Mouse (Mus musculus): ENCODE data around the gene Plekhn1. TPM values are rescaled to one million over a fixed set of nuclear protein-coding genes. Genes with fewer than 3 reads are reported as not detected.

The Plekhn1 gene
- polyA plus RNA-seq (2014; fragmentation: Nextera tagmentation; extraction: Ambion mirVana): 28.6 and 28.7 TPM in 2 replicates

DNA sequence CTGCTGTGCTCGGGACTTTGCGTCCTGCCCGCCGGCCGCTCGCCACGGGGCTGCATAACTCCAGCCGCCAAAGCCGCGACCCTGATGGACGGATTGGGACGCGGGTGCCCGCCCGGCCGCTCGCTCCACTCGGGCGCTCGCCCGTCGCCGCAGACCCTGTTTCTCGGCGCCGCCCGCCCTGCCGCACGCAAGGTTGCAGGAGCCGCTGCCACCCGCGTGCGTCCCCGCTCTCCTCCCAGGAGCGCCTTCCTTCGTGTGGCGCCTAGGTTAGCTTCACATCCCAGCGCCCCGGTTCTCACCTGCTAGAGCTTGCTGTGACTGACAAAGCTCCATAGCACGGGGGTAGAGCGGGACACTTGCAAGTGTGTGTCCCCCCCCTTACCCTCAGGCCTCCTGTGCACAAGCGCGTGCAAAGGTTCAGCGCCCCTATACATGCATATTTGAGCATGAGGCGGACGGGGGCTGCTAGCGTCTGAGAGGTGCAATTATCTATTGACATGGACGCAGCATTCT lies at the start of gene Plekhn1:
Gene Plekhn1 (minus strand): TSS at position 157 of the 513 bp plus-strand sequence.
- Histone ChIP-seq H3K9me3 (ENCODE audit: control insufficient read depth, low read length) (no peaks in the 10 kb centered on the region), H3K27ac (peak within 1 kb of the TSS; percentile 83), H3K27me3 (ENCODE audit: control insufficient read depth, insufficient read depth, low read length) (no peaks in the 10 kb centered on the region), H3K4me2 (replicated peaks) (peak within 1 kb of the TSS; percentile 93), H3K9ac (peak within 1 kb of the TSS; percentile 86), H3K4me3 (replicated peaks; ENCODE audit: low read length) (peak within 1 kb of the TSS; percentile 88), H3K4me1 (replicated peaks; ENCODE audit: control insufficient read depth, insufficient read depth, low read length) (peaks cover 18% of the 10 kb centered on the region), H3K36me3 (replicated peaks; ENCODE audit: control insufficient read depth, insufficient read depth) (peaks cover 59% of the 10 kb centered on the region)
- ATAC-seq (ENCODE audit: low FRiP score): peak; percentile 69
- peak; percentile 73 for DNase-seq (ENCODE audit: low spot score)
- under 1% methylated on average over 36 of the region's 48 CpGs for WGBS

DNA sequence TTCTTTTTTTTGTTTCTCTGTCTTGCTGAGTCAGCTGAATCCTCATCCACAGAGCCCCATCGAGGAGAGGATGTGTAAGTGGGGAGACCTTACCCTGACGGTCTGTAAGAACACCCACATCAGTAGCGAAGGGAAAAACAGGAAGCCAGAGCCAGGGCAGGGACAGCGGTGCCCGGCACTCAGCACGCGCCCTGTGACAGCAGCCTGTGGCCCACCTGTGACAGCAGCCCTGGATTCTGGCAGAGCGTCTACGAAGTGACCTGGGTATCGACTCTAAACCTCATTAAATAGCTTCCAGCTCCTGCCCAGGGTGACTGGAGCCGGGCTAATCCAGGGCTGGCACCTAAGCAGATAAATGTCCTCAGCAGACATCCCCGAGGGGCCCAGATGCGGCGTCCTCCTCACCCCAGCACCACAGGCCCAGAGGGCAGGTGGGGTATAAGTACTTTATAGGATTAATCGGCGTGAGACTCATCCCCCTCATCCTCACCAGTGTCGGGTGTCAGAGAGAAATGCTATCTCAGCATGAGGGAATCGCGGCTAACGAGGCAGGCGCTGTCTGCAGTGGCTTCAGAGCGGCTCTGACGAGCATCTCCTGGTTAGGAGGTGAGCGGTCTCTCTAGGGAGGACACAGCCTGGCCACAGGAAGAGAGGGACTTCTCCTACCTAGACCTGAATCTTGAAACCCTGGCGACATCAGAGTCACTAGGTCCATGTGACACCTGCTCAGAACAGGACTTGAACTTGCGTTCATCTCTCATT lies 20.6 kb upstream of the Plekhn1 start, which contains the start of gene Samd11:
Gene Samd11 (minus strand): TSS at position 580 of the 762 bp plus-strand sequence.
- no peaks in the 10 kb centered on the region for H3K36me3 ChIP-seq (replicated peaks; ENCODE audit: control insufficient read depth, insufficient read depth)
- H3K27me3 ChIP-seq (ENCODE audit: control insufficient read depth, insufficient read depth, low read length): peaks cover 14% of the 10 kb centered on the region
- peak within 1 kb of the TSS; percentile 45 for H3K4me2 ChIP-seq (replicated peaks)
- no peaks in the 10 kb centered on the region for H3K9me3 ChIP-seq (ENCODE audit: control insufficient read depth, low read length)
- H3K9ac ChIP-seq: no peak within 1 kb of the TSS
- no peak within 1 kb of the TSS for H3K27ac ChIP-seq
- H3K4me1 ChIP-seq (replicated peaks; ENCODE audit: control insufficient read depth, insufficient read depth, low read length): peaks cover 18% of the 10 kb centered on the region; the same call in 1 of the 2 replicates
- peak; percentile 35; the same call in 1 of the 2 replicates for ATAC-seq (ENCODE audit: low FRiP score)
- no peak for DNase-seq (ENCODE audit: low spot score)
- WGBS: 5% methylated on average over 26 of the region's 26 CpGs
- H3K4me3 ChIP-seq (replicated peaks; ENCODE audit: low read length): peak within 1 kb of the TSS; percentile 23

DNA sequence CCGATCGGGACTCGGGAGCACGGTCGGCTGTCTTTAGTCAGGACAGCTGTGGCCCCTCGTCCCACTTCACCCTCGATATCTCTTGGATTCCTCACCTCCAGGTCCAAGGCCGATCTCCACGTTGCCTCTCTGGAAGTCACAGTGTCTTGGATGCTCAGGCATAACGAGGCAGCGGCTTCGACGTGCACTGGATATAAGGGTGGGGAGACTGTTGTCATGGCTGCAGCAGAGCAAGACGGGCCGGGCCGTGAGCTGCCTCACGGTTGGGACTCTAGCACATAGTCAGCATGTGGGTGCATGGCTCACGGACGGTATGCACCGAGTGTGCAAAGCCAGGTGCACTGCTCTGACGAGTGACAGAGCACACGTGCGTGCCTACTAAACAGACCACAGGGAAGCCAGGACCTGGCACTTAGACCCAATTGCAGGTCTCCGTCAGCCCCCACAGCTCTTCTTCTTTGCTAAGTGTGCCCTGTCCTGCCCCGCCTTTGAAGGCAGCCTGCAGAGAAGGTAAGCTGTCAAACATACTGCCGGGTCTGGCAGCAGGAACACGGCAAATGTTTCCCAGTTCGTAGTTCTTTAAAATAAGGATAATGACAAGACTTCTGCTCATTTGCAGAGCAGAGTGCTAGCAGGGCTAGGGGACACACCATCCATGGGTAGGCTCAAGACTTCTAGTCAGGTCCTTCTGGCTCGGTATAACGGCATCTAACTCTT lies 19.9 kb upstream of the Plekhn1 start:
- 1% methylated on average over 30 of the region's 30 CpGs for WGBS
- H3K9me3 ChIP-seq (ENCODE audit: control insufficient read depth, low read length): no peaks in the 10 kb centered on the region
- H3K4me2 ChIP-seq (replicated peaks): peak overlapping the region; percentile 45

DNA sequence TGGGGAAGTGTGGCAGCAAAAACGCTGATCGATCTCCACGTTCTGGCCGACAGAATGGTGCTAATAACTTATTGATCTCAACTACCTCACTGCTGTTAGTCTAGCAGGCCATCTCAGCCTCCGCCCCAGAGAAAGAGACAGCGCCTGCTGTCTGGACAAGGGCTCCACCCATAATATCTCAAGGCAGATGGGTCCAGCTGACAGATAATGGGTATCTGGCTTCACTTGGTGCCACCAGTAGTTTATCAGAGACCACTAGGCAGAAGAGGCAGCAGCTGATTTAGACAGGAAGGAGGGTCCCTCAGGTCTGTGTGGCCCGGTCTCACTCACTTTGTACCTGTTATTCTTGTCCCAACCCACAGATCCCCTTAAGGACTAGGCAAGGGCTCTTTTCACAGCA lies 18.4 kb upstream of the Plekhn1 start:
- Histone ChIP-seq H3K4me3 (replicated peaks; ENCODE audit: low read length) (no peak overlapping the region), H3K4me1 (replicated peaks; ENCODE audit: control insufficient read depth, insufficient read depth, low read length) (peaks cover 22% of the 10 kb centered on the region; the same call in 1 of the 2 replicates), H3K9ac (no peak overlapping the region), H3K4me2 (replicated peaks) (no peak overlapping the region), H3K9me3 (ENCODE audit: control insufficient read depth, low read length) (no peaks in the 10 kb centered on the region), H3K27me3 (ENCODE audit: control insufficient read depth, insufficient read depth, low read length) (peaks cover 14% of the 10 kb centered on the region), H3K27ac (peak overlapping the region; percentile 57), H3K36me3 (replicated peaks; ENCODE audit: control insufficient read depth, insufficient read depth) (peaks cover 15% of the 10 kb centered on the region)
- ATAC-seq (ENCODE audit: low FRiP score) (no peak), DNase-seq (ENCODE audit: low spot score) (no peak)
- 39% methylated on average over 7 of the region's 7 CpGs for WGBS

More for the DNA sequence above, 19.9 kb upstream of the Plekhn1 start:
- H3K4me1 ChIP-seq (replicated peaks; ENCODE audit: control insufficient read depth, insufficient read depth, low read length): peaks cover 22% of the 10 kb centered on the region; the same call in 1 of the 2 replicates
- peak overlapping the region; percentile 36; the same call in 1 of the 2 replicates for H3K9ac ChIP-seq
- H3K4me3 ChIP-seq (replicated peaks; ENCODE audit: low read length): peak overlapping the region; percentile 23
- no peak for DNase-seq (ENCODE audit: low spot score)
- peaks cover 14% of the 10 kb centered on the region for H3K27me3 ChIP-seq (ENCODE audit: control insufficient read depth, insufficient read depth, low read length)
- H3K27ac ChIP-seq: no peak overlapping the region
- H3K36me3 ChIP-seq (replicated peaks; ENCODE audit: control insufficient read depth, insufficient read depth): 0 out of 2 replicates have a peak, but pooled peaks cover under 1% of the 10 kb centered on the region
- peak; percentile 71 for ATAC-seq (ENCODE audit: low FRiP score)

DNA sequence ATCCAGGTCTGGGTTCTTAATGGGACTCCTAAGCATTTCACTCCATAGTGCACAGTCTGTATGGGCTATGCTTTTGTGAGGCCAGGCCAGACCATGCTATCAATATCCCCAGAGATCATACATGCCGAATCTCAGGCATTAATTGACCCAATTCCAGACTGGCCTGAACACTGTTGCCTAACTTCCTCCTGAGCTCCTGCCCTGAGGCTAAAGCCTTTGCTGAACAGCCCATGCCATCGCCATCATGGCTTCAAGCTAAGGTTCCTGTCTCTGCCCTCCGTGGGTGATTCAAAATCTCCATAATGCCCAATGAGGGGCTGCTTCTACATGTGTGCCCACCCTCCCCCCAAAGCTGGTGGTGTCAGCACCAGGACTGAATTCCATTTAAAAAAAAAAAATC lies 18.0 kb upstream of the Plekhn1 start:
- H3K4me2 ChIP-seq (replicated peaks): no peak overlapping the region
- H3K36me3 ChIP-seq (replicated peaks; ENCODE audit: control insufficient read depth, insufficient read depth): peaks cover 20% of the 10 kb centered on the region
- no peak for DNase-seq (ENCODE audit: low spot score)
- no peak overlapping the region for H3K9ac ChIP-seq
- no peaks in the 10 kb centered on the region for H3K9me3 ChIP-seq (ENCODE audit: control insufficient read depth, low read length)
- WGBS: 19% methylated on average over 3 of the region's 3 CpGs
- H3K4me1 ChIP-seq (replicated peaks; ENCODE audit: control insufficient read depth, insufficient read depth, low read length): peaks cover 22% of the 10 kb centered on the region; the same call in 1 of the 2 replicates
- no peak overlapping the region for H3K4me3 ChIP-seq (replicated peaks; ENCODE audit: low read length)
- peaks cover 14% of the 10 kb centered on the region for H3K27me3 ChIP-seq (ENCODE audit: control insufficient read depth, insufficient read depth, low read length)
- peak overlapping the region; percentile 57 for H3K27ac ChIP-seq
- ATAC-seq (ENCODE audit: low FRiP score): peak; percentile 13; the same call in 1 of the 2 replicates

DNA sequence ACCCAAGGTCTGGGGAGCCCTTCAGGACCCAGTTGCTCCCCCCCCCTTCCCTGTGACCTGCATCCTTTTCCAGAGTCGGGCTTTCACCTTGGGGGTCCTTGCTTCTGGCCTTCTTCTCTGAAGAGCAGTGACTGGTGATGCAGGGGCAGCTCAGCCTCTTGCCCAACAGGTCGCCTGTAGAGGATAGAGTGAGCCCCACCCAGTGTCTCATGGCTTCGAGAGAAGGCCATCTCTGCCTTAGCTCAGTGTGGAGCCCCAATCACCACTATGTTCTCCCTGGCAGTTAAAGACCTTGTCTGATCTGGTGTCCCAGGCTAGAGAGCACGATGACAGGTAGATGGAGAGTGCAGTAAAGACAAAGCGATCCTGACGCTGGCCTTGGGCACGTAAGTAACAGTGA lies 17.5 kb upstream of the Plekhn1 start:
- no peak overlapping the region for H3K4me3 ChIP-seq (replicated peaks; ENCODE audit: low read length)
- ATAC-seq (ENCODE audit: low FRiP score): 0 out of 2 replicates have a peak, but pooled peaks have one; percentile 7
- WGBS: 28% methylated on average over 7 of the region's 7 CpGs
- H3K4me2 ChIP-seq (replicated peaks): no peak overlapping the region
- no peaks in the 10 kb centered on the region for H3K9me3 ChIP-seq (ENCODE audit: control insufficient read depth, low read length)
- peaks cover 14% of the 10 kb centered on the region for H3K27me3 ChIP-seq (ENCODE audit: control insufficient read depth, insufficient read depth, low read length)
- DNase-seq (ENCODE audit: low spot score): no peak
- H3K9ac ChIP-seq: no peak overlapping the region
- H3K36me3 ChIP-seq (replicated peaks; ENCODE audit: control insufficient read depth, insufficient read depth): peaks cover 24% of the 10 kb centered on the region
- peak overlapping the region; percentile 29; the same call in 1 of the 2 replicates for H3K27ac ChIP-seq
- H3K4me1 ChIP-seq (replicated peaks; ENCODE audit: control insufficient read depth, insufficient read depth, low read length): peaks cover 22% of the 10 kb centered on the region; the same call in 1 of the 2 replicates

DNA sequence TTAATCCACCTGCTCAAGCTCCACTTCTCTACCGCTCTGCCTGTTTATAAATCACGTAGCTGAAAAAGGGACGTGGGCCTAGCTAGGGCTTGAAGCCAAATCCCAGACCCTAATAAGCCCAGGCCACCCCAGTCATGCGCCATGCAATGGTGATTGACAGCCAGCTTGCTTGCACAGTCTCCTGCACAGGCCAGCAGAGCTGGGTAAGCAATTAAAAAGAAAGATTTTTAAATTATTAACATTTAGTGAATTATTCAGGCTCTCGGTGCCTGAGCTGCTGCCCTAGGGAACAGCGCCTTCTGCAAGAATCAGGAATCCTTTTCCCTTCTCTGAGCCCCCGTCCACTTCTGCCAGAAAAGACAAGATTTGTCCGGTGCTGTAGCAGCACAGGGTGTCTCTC lies 16.4 kb upstream of the Plekhn1 start:
- H3K9me3 ChIP-seq (ENCODE audit: control insufficient read depth, low read length): no peaks in the 10 kb centered on the region
- H3K4me2 ChIP-seq (replicated peaks): no peak overlapping the region
- 53% methylated on average over 8 of the region's 8 CpGs for WGBS
- H3K27me3 ChIP-seq (ENCODE audit: control insufficient read depth, insufficient read depth, low read length): peaks cover 14% of the 10 kb centered on the region
- no peak overlapping the region for H3K9ac ChIP-seq
- DNase-seq (ENCODE audit: low spot score) (no peak), ATAC-seq (ENCODE audit: low FRiP score) (0 out of 2 replicates have a peak, but pooled peaks have one; percentile 13)
- peak overlapping the region; percentile 53 for H3K27ac ChIP-seq
- peaks cover 22% of the 10 kb centered on the region; the same call in 1 of the 2 replicates for H3K4me1 ChIP-seq (replicated peaks; ENCODE audit: control insufficient read depth, insufficient read depth, low read length)
- H3K4me3 ChIP-seq (replicated peaks; ENCODE audit: low read length): no peak overlapping the region
- H3K36me3 ChIP-seq (replicated peaks; ENCODE audit: control insufficient read depth, insufficient read depth): peaks cover 35% of the 10 kb centered on the region

DNA sequence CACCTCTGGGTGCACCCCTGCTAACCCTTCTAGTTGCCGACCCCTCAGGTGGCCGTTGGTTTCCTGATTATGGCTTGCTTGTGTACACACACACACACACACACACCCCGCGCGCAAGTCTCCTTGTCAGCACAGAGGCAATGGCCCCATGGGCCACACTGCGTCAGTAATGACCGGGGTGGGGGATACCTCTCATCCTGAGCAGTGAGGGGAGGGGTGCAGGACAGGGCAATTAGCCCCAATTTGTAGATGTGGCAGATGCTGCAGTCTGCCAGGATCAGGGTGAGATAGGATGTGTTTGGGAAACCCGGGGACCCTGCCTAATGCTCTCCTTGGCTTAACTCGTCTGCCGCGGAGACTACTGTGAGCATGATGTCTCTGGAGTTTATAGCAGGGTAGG lies 14.9 kb upstream of the Plekhn1 start:
- Histone ChIP-seq H3K9me3 (ENCODE audit: control insufficient read depth, low read length) (no peaks in the 10 kb centered on the region), H3K4me2 (replicated peaks) (no peak overlapping the region), H3K4me1 (replicated peaks; ENCODE audit: control insufficient read depth, insufficient read depth, low read length) (peaks cover 13% of the 10 kb centered on the region; the same call in 1 of the 2 replicates), H3K27me3 (ENCODE audit: control insufficient read depth, insufficient read depth, low read length) (peaks cover 4% of the 10 kb centered on the region; the same call in 1 of the 2 replicates), H3K9ac (no peak overlapping the region), H3K27ac (no peak overlapping the region), H3K4me3 (replicated peaks; ENCODE audit: low read length) (no peak overlapping the region), H3K36me3 (replicated peaks; ENCODE audit: control insufficient read depth, insufficient read depth) (peaks cover 50% of the 10 kb centered on the region)
- DNase-seq (ENCODE audit: low spot score) (no peak), ATAC-seq (ENCODE audit: low FRiP score) (no peak)
- 64% methylated on average over 11 of the region's 11 CpGs for WGBS
